Mouse (Mus musculus): ENCODE measurements around the gene Rtcb. TPM values are rescaled to one million over a fixed set of nuclear protein-coding genes. Genes with fewer than 3 reads are reported as not detected.

Gene Rtcb
- 113 and 115 TPM in 2 replicates for polyA plus RNA-seq (2012; rRNA removed)

DNA sequence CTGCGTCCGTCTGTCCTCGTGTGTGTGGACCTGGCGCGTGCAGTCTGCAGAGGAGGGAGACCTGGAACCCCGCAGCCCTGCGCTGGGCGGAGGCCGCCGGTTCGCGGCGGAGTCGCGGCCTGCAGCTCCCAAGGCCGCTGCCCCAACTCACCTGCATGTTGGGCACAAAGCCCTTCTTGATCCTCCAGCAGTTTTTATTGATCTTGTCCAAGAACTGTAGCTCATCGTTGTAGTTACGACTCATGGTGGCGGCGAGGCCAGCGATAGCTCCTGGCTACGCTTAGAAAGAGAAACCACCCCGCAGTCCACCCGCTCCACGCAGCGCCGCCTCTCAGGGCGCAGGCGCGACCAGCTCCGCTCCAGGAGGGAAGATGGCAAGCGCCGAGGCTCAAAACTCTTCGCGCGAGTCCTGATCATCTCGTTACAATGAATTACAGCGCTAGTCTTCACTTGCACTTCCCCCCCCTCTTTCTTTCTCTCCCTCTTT, at the start of gene Rtcb:
Gene Rtcb (minus strand): TSS at position 360 of the 487 bp plus-strand sequence.
- peak within 1 kb of the TSS; percentile 62 for H3K27ac ChIP-seq (ENCODE audit: insufficient read depth, low read length)
- H3K4me1 ChIP-seq (ENCODE audit: control insufficient read depth, insufficient read depth, low read length), result peaks cover 2% of the 10 kb centered on the region; the same call in 1 of the 2 replicates
- no peak for TF ChIP-seq CTCF (IDR thresholded peaks at IDR 0.05; ENCODE audit: extremely low read depth, insufficient read depth, low read length)
- TF ChIP-seq POLR2A (IDR thresholded peaks at IDR 0.05; ENCODE audit: extremely low read depth, insufficient read depth, low read length), result peak; percentile 83
- peak within 1 kb of the TSS; percentile 97 for H3K4me3 ChIP-seq (ENCODE audit: insufficient read depth, low read length)

DNA sequence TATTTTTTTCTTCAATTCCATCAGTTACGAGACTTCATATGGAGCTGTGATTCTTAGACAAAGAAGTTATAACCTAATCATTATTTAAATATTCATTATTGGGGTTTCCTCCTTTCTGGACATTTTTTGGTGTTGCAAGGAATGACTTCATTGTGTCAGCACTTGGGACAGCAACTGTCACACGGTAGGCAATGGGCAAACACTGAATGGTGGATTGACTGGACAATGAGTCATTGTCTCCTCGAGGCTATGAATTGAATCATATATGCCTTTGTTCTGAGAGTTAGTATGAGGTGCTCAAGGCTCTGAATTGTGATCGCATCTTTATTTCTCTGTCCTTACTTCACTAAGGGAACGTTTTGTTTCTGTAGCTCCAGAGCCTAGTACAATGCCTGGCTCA, 48.8 kb upstream of the Rtcb start:
- TF ChIP-seq POLR2A (IDR thresholded peaks at IDR 0.05; ENCODE audit: extremely low read depth, insufficient read depth, low read length), result no peak
- no peak for TF ChIP-seq CTCF (IDR thresholded peaks at IDR 0.05; ENCODE audit: extremely low read depth, insufficient read depth, low read length)
- no peak overlapping the region for H3K27ac ChIP-seq (ENCODE audit: insufficient read depth, low read length)
- no peaks in the 10 kb centered on the region for H3K4me1 ChIP-seq (ENCODE audit: control insufficient read depth, insufficient read depth, low read length)
- no peak overlapping the region for H3K4me3 ChIP-seq (ENCODE audit: insufficient read depth, low read length)

DNA sequence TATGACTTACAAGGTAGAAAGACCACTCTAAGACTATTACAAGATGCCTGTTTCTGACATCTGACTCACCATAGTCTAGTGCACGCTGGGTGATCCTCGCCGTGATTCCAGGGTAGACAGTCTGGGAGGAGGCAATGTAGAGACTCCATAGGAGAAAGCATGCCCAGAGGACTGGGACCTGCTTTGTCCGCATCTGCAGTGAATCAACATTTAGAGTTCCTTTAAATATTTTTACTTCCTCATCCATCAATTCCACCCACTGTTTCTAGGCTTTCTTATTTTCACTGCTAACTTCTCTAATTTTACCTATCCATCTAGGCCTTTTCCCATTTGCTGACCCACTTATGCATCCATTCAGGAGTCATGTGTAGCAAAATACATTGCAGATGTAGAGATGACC, 42.8 kb upstream of the Rtcb start:
- Histone ChIP-seq H3K4me3 (ENCODE audit: insufficient read depth, low read length) (no peak overlapping the region), H3K27ac (ENCODE audit: insufficient read depth, low read length) (no peak overlapping the region), H3K4me1 (ENCODE audit: control insufficient read depth, insufficient read depth, low read length) (no peaks in the 10 kb centered on the region)
- no peak for TF ChIP-seq CTCF (IDR thresholded peaks at IDR 0.05; ENCODE audit: extremely low read depth, insufficient read depth, low read length)
- no peak for TF ChIP-seq POLR2A (IDR thresholded peaks at IDR 0.05; ENCODE audit: extremely low read depth, insufficient read depth, low read length)

DNA sequence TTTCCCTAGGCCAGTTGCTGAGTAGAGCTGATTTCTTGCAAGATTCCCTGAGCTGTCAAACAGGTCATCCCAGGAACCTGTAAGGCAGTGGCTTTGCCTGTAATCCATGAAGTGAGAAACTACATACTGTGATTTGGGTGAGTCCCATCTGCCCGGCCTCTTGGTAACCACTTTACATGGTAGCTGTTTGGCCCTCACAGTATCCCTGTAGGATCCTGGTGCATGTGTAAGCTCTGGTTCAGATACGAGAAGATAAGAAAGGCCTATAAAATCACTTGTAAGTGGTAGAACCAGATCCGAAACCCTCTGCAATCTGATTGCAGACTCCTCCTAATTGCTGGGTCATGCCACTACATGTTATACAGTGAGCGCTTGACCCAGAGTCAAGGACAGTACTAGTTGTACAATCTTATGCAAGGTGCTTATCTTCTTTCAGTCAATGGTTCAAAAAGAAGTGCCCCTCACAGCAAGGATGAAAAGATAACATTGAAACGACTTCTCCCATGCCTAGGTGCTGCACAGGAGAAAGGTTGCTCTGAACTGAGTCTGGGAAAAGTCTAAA, 37.0 kb upstream of the Rtcb start:
- Histone ChIP-seq H3K27ac (ENCODE audit: insufficient read depth, low read length) (no peak overlapping the region), H3K4me1 (ENCODE audit: control insufficient read depth, insufficient read depth, low read length) (no peaks in the 10 kb centered on the region), H3K4me3 (ENCODE audit: insufficient read depth, low read length) (no peak overlapping the region)
- TF ChIP-seq POLR2A (IDR thresholded peaks at IDR 0.05; ENCODE audit: extremely low read depth, insufficient read depth, low read length), result no peak
- TF ChIP-seq CTCF (IDR thresholded peaks at IDR 0.05; ENCODE audit: extremely low read depth, insufficient read depth, low read length), result no peak

DNA sequence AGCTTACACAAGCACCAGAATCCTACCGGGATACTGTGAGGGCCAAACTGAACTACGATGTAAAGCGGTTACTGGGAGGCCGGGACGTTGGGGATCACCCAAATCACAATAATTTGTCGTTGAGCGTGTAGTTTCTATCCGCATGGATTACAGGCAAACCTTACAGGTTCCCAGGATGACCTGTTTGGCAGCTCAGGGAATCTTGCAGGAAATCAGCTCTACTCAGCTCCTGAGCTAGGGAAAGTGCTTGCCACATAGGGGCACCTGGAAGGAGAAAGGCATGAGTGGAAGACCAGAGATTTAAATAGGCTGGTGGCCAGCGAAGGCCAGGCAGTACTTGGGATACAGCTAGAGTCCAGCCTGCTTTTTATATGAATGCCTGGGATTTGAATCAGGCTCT, 36.2 kb upstream of the Rtcb start:
- Histone ChIP-seq H3K4me3 (ENCODE audit: insufficient read depth, low read length) (no peak overlapping the region), H3K4me1 (ENCODE audit: control insufficient read depth, insufficient read depth, low read length) (no peaks in the 10 kb centered on the region), H3K27ac (ENCODE audit: insufficient read depth, low read length) (no peak overlapping the region)
- TF ChIP-seq CTCF (IDR thresholded peaks at IDR 0.05; ENCODE audit: extremely low read depth, insufficient read depth, low read length), result no peak
- TF ChIP-seq POLR2A (IDR thresholded peaks at IDR 0.05; ENCODE audit: extremely low read depth, insufficient read depth, low read length), result no peak

DNA sequence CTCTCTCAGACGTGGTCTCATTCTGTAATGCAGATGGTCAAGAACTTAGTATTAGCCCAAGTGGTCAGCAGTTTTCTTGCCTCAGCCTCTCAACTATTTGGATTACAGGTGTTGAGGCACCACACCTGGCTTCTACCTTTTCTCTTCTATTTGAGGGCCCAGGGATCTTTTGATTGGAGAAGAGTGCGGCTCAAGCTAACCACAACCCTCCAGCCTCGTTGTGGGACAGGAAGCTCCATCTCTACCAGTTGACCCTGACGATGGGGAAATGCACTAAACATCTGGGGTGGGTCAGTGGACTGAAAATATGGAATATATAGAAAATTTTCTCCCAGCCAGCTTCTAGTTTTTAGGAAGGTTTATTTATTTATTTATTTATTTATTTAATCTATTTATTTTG, 34.8 kb upstream of the Rtcb start:
- Histone ChIP-seq H3K4me3 (ENCODE audit: insufficient read depth, low read length) (no peak overlapping the region), H3K27ac (ENCODE audit: insufficient read depth, low read length) (no peak overlapping the region), H3K4me1 (ENCODE audit: control insufficient read depth, insufficient read depth, low read length) (no peaks in the 10 kb centered on the region)
- TF ChIP-seq POLR2A (IDR thresholded peaks at IDR 0.05; ENCODE audit: extremely low read depth, insufficient read depth, low read length) (no peak), CTCF (IDR thresholded peaks at IDR 0.05; ENCODE audit: extremely low read depth, insufficient read depth, low read length) (no peak)

DNA sequence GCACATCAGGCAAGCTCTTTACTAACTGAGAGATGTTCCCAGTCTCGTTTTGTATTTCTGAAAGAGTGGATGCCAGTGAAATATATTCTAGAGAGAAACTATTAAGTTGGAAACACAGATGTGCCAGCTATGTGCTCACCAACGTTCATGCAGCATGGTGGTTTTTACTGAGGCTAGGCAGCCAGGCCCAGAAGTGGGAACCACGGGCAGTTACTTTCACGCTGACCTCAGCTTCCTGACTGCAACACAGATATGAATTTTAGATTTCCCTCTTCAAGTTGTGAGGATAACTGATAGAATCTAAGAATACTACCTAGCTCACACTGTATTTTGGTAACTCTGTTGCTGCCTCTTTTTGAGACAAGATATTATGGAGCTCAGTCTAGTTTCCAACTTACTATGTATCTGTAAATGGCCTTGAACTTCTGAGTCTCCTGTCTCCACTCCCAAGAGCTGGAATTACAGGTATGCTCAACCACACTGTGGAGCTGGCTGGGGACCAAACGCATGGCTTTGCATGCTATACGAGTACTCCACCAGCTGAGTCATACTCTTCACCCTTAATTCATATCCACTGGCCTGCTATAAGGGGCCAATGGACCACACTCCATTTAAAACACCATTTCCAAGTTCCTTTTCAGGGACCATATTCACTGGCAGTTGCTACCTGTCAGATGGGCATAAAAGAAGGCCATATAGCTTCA, 31.9 kb upstream of the Rtcb start:
- Histone ChIP-seq H3K4me1 (ENCODE audit: control insufficient read depth, insufficient read depth, low read length) (no peaks in the 10 kb centered on the region), H3K4me3 (ENCODE audit: insufficient read depth, low read length) (no peak overlapping the region), H3K27ac (ENCODE audit: insufficient read depth, low read length) (no peak overlapping the region)
- TF ChIP-seq CTCF (IDR thresholded peaks at IDR 0.05; ENCODE audit: extremely low read depth, insufficient read depth, low read length), result no peak
- no peak for TF ChIP-seq POLR2A (IDR thresholded peaks at IDR 0.05; ENCODE audit: extremely low read depth, insufficient read depth, low read length)

DNA sequence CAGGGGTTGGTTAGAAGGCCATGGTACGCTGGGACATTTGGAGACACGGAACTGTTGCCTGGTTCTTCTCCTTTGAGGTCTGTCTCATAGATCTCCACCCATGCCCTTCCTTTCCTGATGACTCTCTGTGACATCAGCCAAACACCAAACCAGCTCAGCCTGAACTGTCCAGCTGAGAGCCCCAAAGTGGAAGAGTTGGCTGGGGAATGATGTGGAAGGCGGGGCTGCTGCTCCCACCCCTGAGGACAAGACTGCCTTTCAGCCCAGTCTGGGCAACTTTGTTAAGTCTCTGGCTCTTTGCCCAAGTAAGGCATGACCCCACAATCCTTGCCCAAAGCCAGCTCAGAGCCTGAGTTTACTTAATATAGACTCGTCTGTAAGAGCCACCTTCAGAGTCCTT, 15.3 kb upstream of the Rtcb start:
- TF ChIP-seq CTCF (IDR thresholded peaks at IDR 0.05; ENCODE audit: extremely low read depth, insufficient read depth, low read length), result no peak
- H3K4me1 ChIP-seq (ENCODE audit: control insufficient read depth, insufficient read depth, low read length), result no peaks in the 10 kb centered on the region
- H3K27ac ChIP-seq (ENCODE audit: insufficient read depth, low read length), result no peak overlapping the region
- H3K4me3 ChIP-seq (ENCODE audit: insufficient read depth, low read length), result no peak overlapping the region

DNA sequence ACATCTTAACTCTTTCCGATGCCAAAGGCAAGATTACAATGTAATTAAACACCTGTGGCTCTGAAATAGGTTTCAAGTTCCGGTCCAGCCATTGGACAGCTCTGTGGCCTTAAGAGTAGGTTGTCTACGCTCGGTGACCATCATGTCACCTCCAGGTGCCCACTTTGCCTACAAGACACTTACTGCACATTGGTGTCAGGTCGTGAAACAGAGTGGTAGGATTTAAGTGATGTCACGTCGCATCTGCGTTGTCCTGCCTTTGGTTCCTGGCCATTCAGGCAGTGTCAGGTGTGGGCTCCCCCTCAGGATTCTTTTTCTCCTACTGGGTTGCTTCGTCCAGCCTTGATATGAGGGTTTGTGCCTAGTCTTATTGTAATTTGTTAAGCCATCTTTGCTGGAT, 14.2 kb upstream of the Rtcb start:
- no peaks in the 10 kb centered on the region for H3K4me1 ChIP-seq (ENCODE audit: control insufficient read depth, insufficient read depth, low read length)

More for the DNA sequence above, 14.2 kb upstream of the Rtcb start:
- Histone ChIP-seq H3K27ac (ENCODE audit: insufficient read depth, low read length) (no peak overlapping the region), H3K4me3 (ENCODE audit: insufficient read depth, low read length) (no peak overlapping the region)
- TF ChIP-seq CTCF (IDR thresholded peaks at IDR 0.05; ENCODE audit: extremely low read depth, insufficient read depth, low read length) (no peak), POLR2A (IDR thresholded peaks at IDR 0.05; ENCODE audit: extremely low read depth, insufficient read depth, low read length) (no peak)

Data from cortical plate, adult 2 months (tissue).